Mouse (Mus musculus) thymus, adult 2 months (tissue): ENCODE data around the gene Cdkl3. TPM values are rescaled to one million over a fixed set of nuclear protein-coding genes. Genes with fewer than 3 reads are reported as not detected.

Experiments
- DNase-seq: peaks from one replicate; pipeline ENCODE4 v3.0.0; 2021
- H3K27ac ChIP-seq: fragments of 200-500 bp; 2 replicates; pipeline ENCODE4 v1.5.1; 2012; ENCODE audit warnings: low read length, control low read depth; ENCODE audit not compliant: control insufficient read depth, insufficient read depth
- H3K27me3 ChIP-seq: fragments of 200-500 bp; 2 replicates; pipeline ENCODE4 v1.6.1; 2012; ENCODE audit warnings: mild to moderate bottlenecking, low read length, moderate library complexity, mixed read lengths; ENCODE audit not compliant: control insufficient read depth, insufficient read depth
- H3K36me3 ChIP-seq: fragments of 200-500 bp; 2 replicates; pipeline ENCODE4 v1.6.1; 2012; ENCODE audit warnings: mild to moderate bottlenecking, low read length, moderate library complexity; ENCODE audit not compliant: control insufficient read depth, insufficient read depth
- H3K4me1 ChIP-seq: fragments of 200-500 bp; replicated peaks from 2 replicates; pipeline ENCODE4 v1.6.1; 2012; ENCODE audit warnings: low read length; ENCODE audit not compliant: control insufficient read depth, insufficient read depth
- H3K4me3 ChIP-seq: fragments of 200-500 bp; 2 replicates; pipeline ENCODE4 v1.5.1; 2012; ENCODE audit warnings: mild to moderate bottlenecking, low read length, control low read depth, moderate library complexity; ENCODE audit not compliant: control insufficient read depth, insufficient read depth
- CTCF ChIP-seq: fragments of 200-500 bp; IDR thresholded peaks from 2 replicates; pipeline ENCODE4 v1.5.1; 2012; ENCODE audit warnings: mild to moderate bottlenecking, control low read depth, low read length, moderate library complexity, borderline replicate concordance; ENCODE audit not compliant: control insufficient read depth, poor library complexity, insufficient read depth; ENCODE audit errors: extremely low read depth
- POLR2A ChIP-seq: fragments of 200-500 bp; IDR thresholded peaks from 2 replicates; pipeline ENCODE4 v1.6.1; 2012; ENCODE audit warnings: mild to moderate bottlenecking, low read length, control low read depth, moderate library complexity; ENCODE audit not compliant: control insufficient read depth, poor library complexity, insufficient read depth; ENCODE audit errors: extremely low read depth
- WGBS: fragments of 180-500 bp; shearing (Covaris S2); methylation state at CpG from one replicate; pipeline ENCODE4 v1.1.7; 2018; 5-methylcytosine and 5-hydroxymethylcytosine counted together
- polyA plus RNA-seq: library from polyadenylated mRNA; depleted of rRNA; stranded (reverse); fragments of >200 nt; gene quantifications from 2 replicates; pipeline ENCODE4 v1.2.3, GENCODE M21; 2012

Gene Cdkl3
- polyA plus RNA-seq, 1 experiment: 3.1 TPM

DNA sequence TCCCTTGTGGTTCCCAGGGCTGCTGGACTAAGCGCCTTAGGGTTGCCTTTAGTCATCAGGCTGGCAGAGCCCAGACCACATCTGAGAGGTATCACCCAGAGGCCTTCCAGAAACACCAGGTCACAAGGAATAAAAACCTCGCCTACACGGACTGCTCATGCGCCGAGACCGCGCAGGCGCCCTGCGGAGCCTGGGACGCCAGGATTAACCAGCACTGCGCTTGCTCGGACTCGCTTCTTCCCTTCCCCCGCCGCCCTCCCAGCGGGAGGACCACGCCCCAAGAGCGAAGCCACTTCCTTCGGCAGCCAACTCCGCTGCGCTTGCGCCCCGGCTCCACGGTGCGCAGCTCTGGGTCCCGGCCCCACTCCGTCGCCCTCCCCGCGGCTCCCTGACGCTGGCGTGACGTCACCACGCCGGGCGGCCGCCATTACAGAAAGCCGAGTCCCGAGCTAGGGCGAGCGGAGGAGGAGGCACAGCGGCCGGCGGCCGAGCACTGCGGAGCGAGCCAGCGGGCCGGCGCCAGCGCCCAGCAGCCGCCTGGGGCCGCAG is 94.5 kb downstream of the Cdkl3 start, which contains the start of gene Ppp2ca:
Gene Ppp2ca (plus strand): TSS at position 284 of the 549 bp plus-strand sequence.
- 0% methylated on average over 53 of the region's 53 CpGs for WGBS
- H3K27ac ChIP-seq: peak within 1 kb of the TSS; percentile 63
- peaks cover 10% of the 10 kb centered on the region for H3K4me1 ChIP-seq
- peak within 1 kb of the TSS; percentile 74 for H3K4me3 ChIP-seq
- DNase-seq: peak; percentile 98
- TF ChIP-seq POLR2A: peak; percentile 74
- TF ChIP-seq CTCF: peak; percentile 61; the same call in 1 of the 2 replicates
- H3K27me3 ChIP-seq: no peaks in the 10 kb centered on the region
- H3K36me3 ChIP-seq: no peaks in the 10 kb centered on the region

DNA sequence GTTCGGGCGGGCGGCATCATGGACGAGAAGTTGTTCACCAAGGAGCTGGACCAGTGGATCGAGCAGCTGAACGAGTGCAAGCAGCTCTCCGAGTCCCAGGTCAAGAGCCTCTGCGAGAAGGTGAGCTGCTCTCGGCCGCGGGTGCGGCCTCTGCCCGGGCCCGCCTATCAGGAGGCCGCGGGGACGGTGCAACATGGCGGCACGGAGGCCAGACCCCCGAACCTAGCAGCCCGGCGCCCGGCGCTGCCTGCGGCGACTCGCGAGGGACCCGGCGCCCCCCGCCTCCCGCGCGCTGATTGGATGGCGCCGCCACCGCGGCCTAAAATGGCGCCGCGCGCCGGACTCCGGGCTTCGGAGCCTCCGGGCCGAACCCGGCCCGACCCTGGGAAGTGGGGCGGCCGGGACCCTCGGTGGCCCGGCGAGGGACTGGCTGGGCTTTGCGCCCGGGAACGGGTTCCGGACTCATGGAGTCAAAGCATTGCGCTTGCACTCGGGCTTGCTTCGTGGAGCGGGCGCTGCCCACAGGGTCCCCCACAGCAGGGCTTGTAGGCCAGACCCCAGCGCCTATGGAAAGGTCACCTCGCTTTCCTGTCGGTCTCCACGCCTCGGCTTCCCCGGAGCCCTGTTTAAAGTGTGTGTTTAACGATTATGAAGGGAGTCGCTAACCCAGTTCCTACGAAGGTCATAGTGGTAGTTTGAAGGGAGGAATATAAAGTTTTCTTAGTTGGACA is 95.2 kb downstream of the Cdkl3 start:
- Histone ChIP-seq H3K36me3 (no peaks in the 10 kb centered on the region), H3K27me3 (no peaks in the 10 kb centered on the region), H3K27ac (peak overlapping the region; percentile 63), H3K4me1 (peaks cover 11% of the 10 kb centered on the region), H3K4me3 (peak overlapping the region; percentile 74)
- WGBS: under 1% methylated on average over 72 of the region's 72 CpGs
- TF ChIP-seq CTCF: 0 out of 2 replicates have a peak, but pooled peaks have one; percentile 19
- TF ChIP-seq POLR2A: 0 out of 2 replicates have a peak, but pooled peaks have one; percentile 17
- DNase-seq: peak; percentile 69

DNA sequence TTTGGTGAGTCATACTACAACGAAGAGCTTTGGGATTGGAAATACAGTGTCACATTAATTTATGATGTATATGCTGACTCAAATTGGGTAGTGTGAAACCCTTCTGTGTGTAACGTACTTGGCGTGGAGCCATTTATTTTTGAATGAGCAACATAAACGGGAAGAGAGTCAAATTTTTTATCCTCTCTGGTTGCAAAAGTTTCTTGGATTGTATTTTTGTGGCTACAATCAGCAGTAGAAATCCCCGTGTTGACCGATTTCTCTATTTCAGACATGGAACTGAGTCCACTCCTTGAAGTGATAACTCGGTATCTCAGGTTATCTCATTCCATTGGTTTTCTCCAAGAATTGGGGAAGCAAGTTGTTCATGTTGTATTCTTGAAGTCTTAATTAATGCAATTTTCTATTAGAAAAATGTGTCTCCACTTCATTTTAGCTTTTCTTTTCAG is 95.8 kb downstream of the Cdkl3 start:
- peaks cover 13% of the 10 kb centered on the region for H3K4me1 ChIP-seq
- no peak for DNase-seq
- 3% methylated on average over 7 of the region's 7 CpGs for WGBS
- TF ChIP-seq CTCF (no peak), POLR2A (no peak)
- H3K4me3 ChIP-seq: peak overlapping the region; percentile 74
- no peak overlapping the region for H3K27ac ChIP-seq
- H3K27me3 ChIP-seq: no peaks in the 10 kb centered on the region
- H3K36me3 ChIP-seq: no peaks in the 10 kb centered on the region

DNA sequence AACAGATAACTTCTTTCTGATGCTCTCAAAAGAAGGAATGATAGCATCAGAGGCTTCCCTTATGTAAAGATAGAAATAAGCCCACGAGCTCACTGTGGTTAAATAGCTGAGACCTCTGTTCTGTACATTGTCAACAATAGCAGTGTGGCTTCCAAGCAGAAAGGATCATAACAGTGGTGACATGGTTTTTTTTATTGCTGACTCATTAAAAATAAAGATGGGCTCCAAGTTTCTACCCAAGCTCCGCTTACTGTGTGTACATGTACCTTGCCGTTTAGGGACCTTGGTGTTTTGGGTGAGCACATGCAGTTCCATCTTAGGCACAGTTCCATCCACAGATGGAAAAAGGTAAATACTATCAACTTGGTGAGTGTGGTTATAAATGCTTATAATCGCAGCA is 99.0 kb downstream of the Cdkl3 start:
- Histone ChIP-seq H3K36me3 (no peaks in the 10 kb centered on the region), H3K27me3 (no peaks in the 10 kb centered on the region), H3K4me1 (peaks cover 6% of the 10 kb centered on the region), H3K27ac (no peak overlapping the region), H3K4me3 (no peak overlapping the region)
- TF ChIP-seq CTCF: no peak
- TF ChIP-seq POLR2A: no peak
- no peak for DNase-seq
- WGBS: 70% methylated on average over 4 of the region's 4 CpGs

GRCm38 (mm10) chr11:52105503-52105902 is 101.5 kb downstream of the Cdkl3 start:
- Histone ChIP-seq H3K36me3 (no peaks in the 10 kb centered on the region), H3K27ac (no peak overlapping the region), H3K27me3 (no peaks in the 10 kb centered on the region), H3K4me1 (peaks cover 6% of the 10 kb centered on the region), H3K4me3 (no peak overlapping the region)
- TF ChIP-seq CTCF (no peak), POLR2A (no peak)
- DNase-seq: no peak

DNA sequence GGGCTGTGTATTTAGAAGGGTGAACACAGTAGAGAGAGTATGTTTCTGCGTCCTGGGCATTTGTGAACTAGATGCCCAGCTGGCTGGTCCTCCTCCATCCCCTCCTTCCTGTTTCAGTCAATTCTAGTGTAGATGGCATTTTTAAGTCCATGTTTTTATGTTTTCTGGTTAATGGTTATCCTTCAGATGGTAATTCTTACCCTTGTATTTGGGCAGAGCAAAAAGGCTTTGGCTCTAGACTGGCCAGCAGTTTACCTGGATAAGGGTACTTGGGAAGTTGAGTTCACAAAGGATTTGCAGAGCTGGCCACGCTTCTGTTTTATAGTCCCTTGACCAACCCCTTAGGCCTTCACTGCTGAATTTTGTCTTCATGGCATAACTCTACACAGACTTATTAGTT is 102.0 kb downstream of the Cdkl3 start:
- Histone ChIP-seq H3K27me3 (no peaks in the 10 kb centered on the region), H3K27ac (no peak overlapping the region), H3K4me1 (peaks cover 6% of the 10 kb centered on the region), H3K36me3 (no peaks in the 10 kb centered on the region), H3K4me3 (no peak overlapping the region)
- TF ChIP-seq CTCF (no peak), POLR2A (no peak)
- WGBS: 89% methylated on average over 2 of the region's 2 CpGs
- no peak for DNase-seq

DNA sequence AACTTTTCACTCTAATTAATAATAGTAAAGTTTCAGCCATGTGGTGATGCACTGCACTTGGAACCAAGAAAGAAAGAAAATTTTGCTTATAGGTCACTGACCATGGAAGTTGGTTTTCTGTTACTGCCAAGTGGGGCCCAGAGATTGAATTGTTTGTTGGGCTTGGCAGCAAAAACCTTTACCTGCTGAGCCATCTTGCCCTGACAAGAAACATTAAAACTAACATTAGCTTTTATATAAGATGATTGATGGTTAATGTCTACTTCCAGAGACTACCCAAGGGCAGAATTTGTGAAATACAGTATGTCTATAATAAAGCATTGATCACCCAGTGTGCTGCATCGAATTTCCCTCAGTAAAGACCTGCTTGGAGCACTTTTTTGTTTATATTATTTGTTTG is 102.4 kb downstream of the Cdkl3 start:
- no peak for DNase-seq
- Histone ChIP-seq H3K4me3 (no peak overlapping the region), H3K36me3 (no peaks in the 10 kb centered on the region), H3K4me1 (peaks cover 6% of the 10 kb centered on the region), H3K27ac (no peak overlapping the region), H3K27me3 (no peaks in the 10 kb centered on the region)
- TF ChIP-seq CTCF (no peak), POLR2A (no peak)
- 83% methylated on average over 1 of the region's 1 CpGs for WGBS
